Mouse (Mus musculus) heart, postnatal 0 days (tissue): ENCODE measurements around the gene Casp7. TPM values are rescaled to one million over a fixed set of nuclear protein-coding genes. Genes with fewer than 3 reads are reported as not detected.
A peak's percentile ranks its signal among the peaks of the same experiment; 100 is the strongest.
"Not testable (repeated sequence)": the region's sequence is repeated elsewhere in the genome, so short reads cannot be mapped to it uniquely, and the experiment has no call there.

Experiments used
- ATAC-seq: fragments of 200-750 bp; cut with Nextera tagmentation; 2 replicates; pipeline ENCODE4 v1.8.0; 2017; ENCODE audit warnings: low read depth, moderate number of reproducible peaks, moderate library complexity; ENCODE audit not compliant: insufficient read depth
- DNase-seq: peaks from one replicate; pipeline ENCODE4 v3.0.0-alpha.2; 2016; ENCODE audit warnings: low spot score
- H3K27ac ChIP-seq: fragments of 300-500 bp; sonication (generic); 2 replicates; pipeline ENCODE4 v1.5.1; 2014; ENCODE audit warnings: low read depth, mild to moderate bottlenecking
- H3K27me3 ChIP-seq: fragments of 300-500 bp; sonication (generic); 2 replicates; pipeline ENCODE4 v1.6.1; 2014; ENCODE audit warnings: low read length, mixed read lengths; ENCODE audit not compliant: control insufficient read depth, insufficient read depth
- H3K36me3 ChIP-seq: fragments of 300-500 bp; sonication (generic); replicated peaks from 2 replicates; pipeline ENCODE4 v1.6.1; 2014; ENCODE audit warnings: low read length, mixed read lengths; ENCODE audit not compliant: control insufficient read depth, insufficient read depth
- H3K4me1 ChIP-seq: fragments of 300-500 bp; sonication (generic); 2 replicates; pipeline ENCODE4 v1.6.1; 2014; ENCODE audit warnings: antibody characterized with exemption; ENCODE audit not compliant: control insufficient read depth, insufficient read depth
- H3K4me2 ChIP-seq: fragments of 300-500 bp; sonication (generic); 2 replicates; pipeline ENCODE4 v1.6.1; 2014; ENCODE audit warnings: low read depth, mild to moderate bottlenecking, low read length, moderate library complexity
- H3K4me3 ChIP-seq: fragments of 300-500 bp; sonication (generic); 2 replicates; pipeline ENCODE4 v1.5.1; 2014; ENCODE audit warnings: low read depth, low read length
- H3K9ac ChIP-seq: fragments of 300-500 bp; sonication (generic); replicated peaks from 2 replicates; pipeline ENCODE4 v1.6.1; 2014; ENCODE audit warnings: low read depth, low read length, mixed read lengths
- H3K9me3 ChIP-seq: fragments of 300-500 bp; sonication (generic); replicated peaks from 2 replicates; pipeline ENCODE4 v1.6.1; 2016; ENCODE audit warnings: low read length; ENCODE audit not compliant: control insufficient read depth
- CTCF ChIP-seq: IDR thresholded peaks from 2 replicates; pipeline ENCODE4 v1.5.1; 2016; ENCODE audit warnings: antibody characterized with exemption, control low read depth, low read depth
- EP300 ChIP-seq: IDR thresholded peaks from 2 replicates; pipeline ENCODE4 v1.6.1; 2016; ENCODE audit warnings: antibody characterized with exemption, low read depth
- WGBS: fragments of 180-500 bp; shearing (Covaris S2); extraction: QIAGEN DNeasy Blood & Tissue Kit; methylation state at CpG from one replicate; pipeline ENCODE4 v1.1.7; 2014; 5-methylcytosine and 5-hydroxymethylcytosine counted together
- polyA plus RNA-seq: library from polyadenylated mRNA; unstranded; fragments of >200 nt; fragmentation: Nextera tagmentation; extraction: Ambion mirVana; gene quantifications from 2 replicates; pipeline ENCODE4 v1.2.1, GENCODE M21; 2015
- total RNA-seq: library from RNA; depleted of rRNA; stranded (reverse); fragments of >200 nt; gene quantifications from 2 replicates; pipeline ENCODE4 v1.2.3, GENCODE M21; 2014; ENCODE audit warnings: low replicate concordance; rRNA removed

Gene Casp7
- 33.1 and 33.2 TPM in 2 replicates for total RNA-seq
- 22.5 and 27.0 TPM in 2 replicates for polyA plus RNA-seq

GRCm38 (mm10) chr19:56396669-56397621 lies at the start of gene Casp7:
Gene Casp7, plus strand, starts transcription at chr19:56397129.
- Histone ChIP-seq H3K36me3 (no peaks in the 10 kb centered on the region), H3K27ac (peak within 1 kb of the TSS; percentile 95), H3K9ac (peak within 1 kb of the TSS; percentile 89), H3K9me3 (no peaks in the 10 kb centered on the region), H3K4me1 (peaks cover 21% of the 10 kb centered on the region), H3K27me3 (no peaks in the 10 kb centered on the region), H3K4me2 (peak within 1 kb of the TSS; percentile 82), H3K4me3 (peak within 1 kb of the TSS; percentile 85)
- peak; percentile 69 for ATAC-seq
- TF ChIP-seq EP300, result no peak
- 1% methylated on average over 65 of the region's 78 CpGs for whole genome bisulfite sequencing
- DNase-seq, result peak; percentile 57

- H3K9ac ChIP-seq, result no peak overlapping the region
- DNase-seq, result no peak
- no peaks in the 10 kb centered on the region for H3K27me3 ChIP-seq
- TF ChIP-seq CTCF, result peak; percentile 52
- TF ChIP-seq EP300, result no peak
- H3K4me1 ChIP-seq, result no peaks in the 10 kb centered on the region
- WGBS, result 23% methylated on average over 6 of the region's 6 CpGs
- peaks cover 76% of the 10 kb centered on the region for H3K36me3 ChIP-seq
- H3K4me2 ChIP-seq, result no peak overlapping the region
- no peak overlapping the region for H3K4me3 ChIP-seq
- H3K27ac ChIP-seq, result 0 out of 2 replicates have a peak overlapping the region, but pooled peaks have one; percentile 9
- H3K9me3 ChIP-seq, result no peaks in the 10 kb centered on the region
- peak; percentile 68 for ATAC-seq
Observed at GRCm38 (mm10) chr19:56349295-56349694, 47.6 kb upstream of the Casp7 start.

- Histone ChIP-seq H3K36me3 (peaks cover 59% of the 10 kb centered on the region), H3K4me3 (no peak overlapping the region), H3K27me3 (no peaks in the 10 kb centered on the region), H3K9ac (no peak overlapping the region), H3K4me2 (no peak overlapping the region), H3K4me1 (peaks cover 16% of the 10 kb centered on the region), H3K27ac (no peak overlapping the region), H3K9me3 (no peaks in the 10 kb centered on the region)
- DNase-seq (no peak), ATAC-seq (no peak)
- TF ChIP-seq EP300, result no peak
- TF ChIP-seq CTCF, result no peak
- 86% methylated on average over 10 of the region's 10 CpGs for WGBS
Observed at GRCm38 (mm10) chr19:56353689-56354088, 43.2 kb upstream of the Casp7 start.

- H3K36me3 ChIP-seq, result peaks cover 57% of the 10 kb centered on the region
Observed at GRCm38 (mm10) chr19:56355201-56355600, 41.7 kb upstream of the Casp7 start.

GRCm38 (mm10) chr19:56356480-56357373 lies 40.2 kb upstream of the Casp7 start:
- no peaks in the 10 kb centered on the region for H3K27me3 ChIP-seq
- peaks cover 16% of the 10 kb centered on the region for H3K4me1 ChIP-seq
- no peaks in the 10 kb centered on the region for H3K9me3 ChIP-seq
- ATAC-seq (peak; percentile 45), DNase-seq (no peak)
- WGBS, result 32% methylated on average over 17 of the region's 17 CpGs
- H3K36me3 ChIP-seq, result peaks cover 64% of the 10 kb centered on the region
- H3K4me3 ChIP-seq, result no peak overlapping the region
- H3K27ac ChIP-seq, result no peak overlapping the region
- peak; percentile 75 for TF ChIP-seq CTCF
- no peak for TF ChIP-seq EP300
- H3K4me2 ChIP-seq, result peak overlapping the region; percentile 24
- no peak overlapping the region for H3K9ac ChIP-seq

More at GRCm38 (mm10) chr19:56355201-56355600, 41.7 kb upstream of the Casp7 start:
- no peak overlapping the region for H3K27ac ChIP-seq
- peaks cover 16% of the 10 kb centered on the region for H3K4me1 ChIP-seq
- H3K4me3 ChIP-seq, result no peak overlapping the region
- no peak for DNase-seq
- 82% methylated on average over 12 of the region's 12 CpGs for WGBS
- H3K4me2 ChIP-seq, result no peak overlapping the region
- no peak overlapping the region for H3K9ac ChIP-seq
- TF ChIP-seq CTCF, result no peak
- TF ChIP-seq EP300, result no peak
- ATAC-seq, result no peak
- no peaks in the 10 kb centered on the region for H3K27me3 ChIP-seq
- H3K9me3 ChIP-seq, result no peaks in the 10 kb centered on the region

GRCm38 (mm10) chr19:56357374-56357708 lies 39.6 kb upstream of the Casp7 start:
- H3K4me2 ChIP-seq, result 0 out of 2 replicates have a peak overlapping the region, but pooled peaks have one; percentile 24
- peaks cover 16% of the 10 kb centered on the region for H3K4me1 ChIP-seq
- 35% methylated on average over 2 of the region's 2 CpGs for WGBS
- peak; percentile 57 for ATAC-seq
- DNase-seq, H3K27ac ChIP-seq, H3K9me3 ChIP-seq, H3K9ac ChIP-seq, H3K27me3 ChIP-seq, H3K4me3 ChIP-seq: not testable (repeated sequence)
- H3K36me3 ChIP-seq, result peaks cover 64% of the 10 kb centered on the region
